ENCODE assay signal across 20 mouse cellular contexts in the genomic region with DNA sequence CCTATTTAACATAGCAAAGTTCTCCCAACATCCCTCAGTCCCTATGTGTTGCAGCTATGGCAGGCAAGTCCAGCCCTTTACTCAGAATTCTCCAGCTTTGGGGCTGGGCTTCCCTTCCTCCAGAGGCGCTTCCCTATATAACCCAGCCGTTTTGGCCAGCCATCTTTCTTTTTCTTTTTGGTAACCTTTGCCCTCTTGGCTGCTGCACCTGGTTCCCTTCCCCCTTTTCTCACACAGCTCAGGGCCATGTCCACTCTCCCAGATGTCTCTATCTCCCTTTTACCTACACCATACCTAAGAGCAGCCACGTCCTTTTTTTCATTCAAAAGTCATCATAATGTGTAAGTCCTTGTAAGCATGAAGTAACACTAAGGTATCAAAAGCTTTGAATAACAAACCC. TPM values are rescaled to one million over a fixed set of nuclear protein-coding genes. Genes with fewer than 3 reads are reported as not detected.
A peak's percentile ranks its signal among the peaks of the same experiment; 100 is the strongest.
DNase-seq lines count a peak whose midpoint lies in the region; ATAC-seq and TF ChIP-seq lines count a peak whose summit lies in the region.
"Had no signal": no experiment of that assay in that cellular context is flagged by ENCODE, and none has a peak within 500 bp of the region (broad histone marks: within the 10 kb centered on the region; RNA-seq: fewer than 3 reads in every experiment).

No protein-coding gene starts in this region.

- H3K4me1 ChIP-seq in heart, embryonic 10.5 days = peaks cover 22% of the 10 kb centered on the region; the same call in 1 of the 2 replicates
- peaks cover 5% of the 10 kb centered on the region for H3K4me1 ChIP-seq in heart, adult 2 months (ENCODE audit: control insufficient read depth, insufficient read depth, low read length)
- peaks cover 11% of the 10 kb centered on the region for H3K4me1 ChIP-seq in stomach, embryonic 15.5 days
- H3K4me1 ChIP-seq in stomach, postnatal 0 days (replicated peaks; ENCODE audit: control insufficient read depth, insufficient read depth) = peaks cover 3% of the 10 kb centered on the region; the same call in 1 of the 2 replicates
- H3K4me1 ChIP-seq in liver, embryonic 13.5 days (replicated peaks) = peaks cover 52% of the 10 kb centered on the region

- WGBS in heart, embryonic 10.5 days = 73% methylated on average over 3 of the region's 3 CpGs
- WGBS in heart, adult 2 months = 82% methylated on average over 3 of the region's 3 CpGs
- 60% methylated on average over 3 of the region's 3 CpGs for WGBS in stomach, embryonic 15.5 days
- WGBS in stomach, postnatal 0 days = 60% methylated on average over 3 of the region's 3 CpGs
- WGBS in liver, embryonic 13.5 days (ENCODE audit: insufficient replicate concordance) = 53% methylated on average over 3 of the region's 3 CpGs

- TF ChIP-seq EP300 in heart, adult 2 months (IDR thresholded peaks at IDR 0.05; ENCODE audit: insufficient read depth, low read depth, low read length) = no peak
- no peak for TF ChIP-seq EP300 in stomach, postnatal 0 days (optimal IDR thresholded peaks at IDR 0.05)

- H3K9ac ChIP-seq in heart, adult 2 months (ENCODE audit: low read depth, low read length) = no peak overlapping the region
- H3K9ac ChIP-seq in stomach, embryonic 15.5 days = no peak overlapping the region
- H3K9ac ChIP-seq in stomach, postnatal 0 days (ENCODE audit: low read length) = no peak overlapping the region
- H3K9ac ChIP-seq in liver, embryonic 13.5 days = no peak overlapping the region

- DNase-seq in heart, embryonic 10.5 days (ENCODE audit: low spot score) = peak; percentile 58
- no peak for DNase-seq in heart, adult 2 months
- DNase-seq in stomach, postnatal 0 days (ENCODE audit: low spot score) = no peak
- no peak for DNase-seq in liver, embryonic 13.5 days
- DNase-seq in yolk sac, embryonic 10.5 days (ENCODE audit: low spot score) = peak; percentile 58
- no peak for DNase-seq in adrenal gland, postnatal 10 days
- DNase-seq: adrenal gland, adult 2 months; adrenal gland, postnatal 36 days; cerebellum, adult 8-10 months; cerebellum, postnatal 36 days; gastrocnemius, postnatal 10 days; heart, postnatal 4 days had no signal

- peaks cover 2% of the 10 kb centered on the region for H3K79me2 ChIP-seq in heart, adult 2 months (replicated peaks; ENCODE audit: control insufficient read depth, insufficient read depth, low read length)

- no peak for TF ChIP-seq POLR2A in heart, adult 2 months (IDR thresholded peaks at IDR 0.05; ENCODE audit: insufficient read depth, low read depth, low read length)

- H3K4me2 ChIP-seq in stomach, embryonic 15.5 days = no peak overlapping the region
- no peak overlapping the region for H3K4me2 ChIP-seq in stomach, postnatal 0 days (replicated peaks; ENCODE audit: low read depth)
- peak overlapping the region; percentile 94 for H3K4me2 ChIP-seq in liver, embryonic 13.5 days

- TF ChIP-seq CTCF in heart, adult 2 months (IDR thresholded peaks at IDR 0.05) = no peak
- no peak for TF ChIP-seq CTCF in stomach, postnatal 0 days (IDR thresholded peaks at IDR 0.05; ENCODE audit: low read depth)

- no peak overlapping the region for H3K27ac ChIP-seq in heart, embryonic 10.5 days
- no peak overlapping the region for H3K27ac ChIP-seq in heart, adult 2 months
- H3K27ac ChIP-seq in stomach, embryonic 15.5 days = peak overlapping the region; percentile 91; the same call in 1 of the 2 replicates
- no peak overlapping the region for H3K27ac ChIP-seq in stomach, postnatal 0 days (replicated peaks)
- no peak overlapping the region for H3K27ac ChIP-seq in liver, embryonic 13.5 days
- H3K27ac ChIP-seq: embryonic facial prominence, embryonic 13.5 days; forebrain, embryonic 12.5 days; heart, embryonic 13.5 days; hindbrain, embryonic 12.5 days had no signal

- H3K4me3 ChIP-seq in heart, embryonic 10.5 days = no peak overlapping the region
- H3K4me3 ChIP-seq in heart, adult 2 months = no peak overlapping the region
- H3K4me3 ChIP-seq in stomach, embryonic 15.5 days (replicated peaks) = no peak overlapping the region
- H3K4me3 ChIP-seq in stomach, postnatal 0 days (ENCODE audit: low read depth, low read length) = no peak overlapping the region
- H3K4me3 ChIP-seq in liver, embryonic 13.5 days (replicated peaks) = no peak overlapping the region

- H3K36me3 ChIP-seq in heart, embryonic 10.5 days = no peaks in the 10 kb centered on the region
- peaks cover 10% of the 10 kb centered on the region for H3K36me3 ChIP-seq in heart, adult 2 months (ENCODE audit: control insufficient read depth, insufficient read depth, low read length)
- H3K36me3 ChIP-seq in stomach, embryonic 15.5 days = no peaks in the 10 kb centered on the region
- H3K36me3 ChIP-seq in stomach, postnatal 0 days (ENCODE audit: control insufficient read depth, insufficient read depth, low read length) = no peaks in the 10 kb centered on the region
- H3K36me3 ChIP-seq in liver, embryonic 13.5 days = no peaks in the 10 kb centered on the region
- H3K36me3 ChIP-seq: embryonic facial prominence, embryonic 13.5 days; forebrain, embryonic 12.5 days; heart, embryonic 13.5 days; hindbrain, embryonic 12.5 days had no signal

- no peak for ATAC-seq in stomach, embryonic 15.5 days (ENCODE audit: insufficient read depth, low FRiP score, low read depth)
- no peak for ATAC-seq in stomach, postnatal 0 days (ENCODE audit: low FRiP score, low TSS enrichment)
- ATAC-seq in liver, embryonic 13.5 days (ENCODE audit: low read depth) = no peak
- ATAC-seq: forebrain, embryonic 16.5 days; hindbrain, embryonic 16.5 days had no signal

- no peaks in the 10 kb centered on the region for H3K9me3 ChIP-seq in heart, embryonic 10.5 days
- no peaks in the 10 kb centered on the region for H3K9me3 ChIP-seq in stomach, embryonic 15.5 days
- H3K9me3 ChIP-seq in stomach, postnatal 0 days (ENCODE audit: control insufficient read depth, low read length) = no peaks in the 10 kb centered on the region
- H3K9me3 ChIP-seq in liver, embryonic 13.5 days (replicated peaks) = no peaks in the 10 kb centered on the region
- H3K9me3 ChIP-seq: embryonic facial prominence, embryonic 13.5 days; forebrain, embryonic 12.5 days; heart, embryonic 13.5 days; hindbrain, embryonic 12.5 days had no signal

- H3K27me3 ChIP-seq in heart, embryonic 10.5 days (ENCODE audit: insufficient read depth, poor library complexity, severe bottlenecking) = no peaks in the 10 kb centered on the region
- no peaks in the 10 kb centered on the region for H3K27me3 ChIP-seq in heart, adult 2 months (ENCODE audit: control insufficient read depth, insufficient read depth, low read length)
- H3K27me3 ChIP-seq in stomach, embryonic 15.5 days (replicated peaks) = no peaks in the 10 kb centered on the region
- H3K27me3 ChIP-seq in stomach, postnatal 0 days (ENCODE audit: control insufficient read depth, insufficient read depth, low read length) = no peaks in the 10 kb centered on the region
- H3K27me3 ChIP-seq in liver, embryonic 13.5 days = 0 out of 2 replicates have a peak, but pooled peaks cover 5% of the 10 kb centered on the region
- H3K27me3 ChIP-seq: CH12.LX; embryonic facial prominence, embryonic 13.5 days; heart, embryonic 13.5 days had no signal

- intact Hi-C loops in heart, adult 2 months (cut with DNase I) = loop anchor here (10.0 kb wide), 1 partner anchor 431 kb away; no protein-coding TSS in a partner anchor

RNA-seq across cellular contexts. Expression of gene Dnajc3, which starts 1.5 kb away (rescaled TPM):
- 38.0 and 44.3 TPM in 2 replicates for polyA plus RNA-seq in heart, embryonic 10.5 days (2016; fragmentation: Nextera tagmentation; extraction: Ambion mirVana)
- total RNA-seq in heart, adult 2 months (2021) = 10 to 100 TPM; 32.5 to 33.4 TPM
- 8.5 and 20.2 TPM in 2 replicates for polyA plus RNA-seq in heart, adult 2 months (2012; rRNA removed)
- 64.4 and 68.3 TPM in 2 replicates for polyA plus RNA-seq in stomach, embryonic 15.5 days (2015; fragmentation: Nextera tagmentation; extraction: Ambion mirVana)
- 44.9 and 49.5 TPM in 2 replicates for polyA plus RNA-seq in stomach, postnatal 0 days (2015; fragmentation: Nextera tagmentation; extraction: Ambion mirVana)
- polyA plus RNA-seq in liver, embryonic 13.5 days (2015; fragmentation: Nextera tagmentation; extraction: Ambion mirVana) = 29.3 and 36.6 TPM in 2 replicates
- total RNA-seq in adrenal gland, postnatal 10 days (2021) = 10 to 100 TPM; 42.4 to 50.9 TPM

RNA-seq across cellular contexts. Expression of gene Dzip1, which starts 11.0 kb away (rescaled TPM):
- 8.8 and 15.3 TPM in 2 replicates for polyA plus RNA-seq in heart, embryonic 10.5 days (2016; fragmentation: Nextera tagmentation; extraction: Ambion mirVana)
- total RNA-seq in heart, adult 2 months (2021) = 1 to 10 TPM; 1.9 to 2.8 TPM
- polyA plus RNA-seq in heart, adult 2 months (2012; rRNA removed) = 2.2 and 2.8 TPM in 2 replicates
- 13.3 and 13.5 TPM in 2 replicates for polyA plus RNA-seq in stomach, embryonic 15.5 days (2015; fragmentation: Nextera tagmentation; extraction: Ambion mirVana)
- polyA plus RNA-seq in stomach, postnatal 0 days (2015; fragmentation: Nextera tagmentation; extraction: Ambion mirVana) = 2.8 and 4.0 TPM in 2 replicates
- polyA plus RNA-seq in liver, embryonic 13.5 days (2015; fragmentation: Nextera tagmentation; extraction: Ambion mirVana) = 2.1 and 2.6 TPM in 2 replicates
- total RNA-seq in adrenal gland, postnatal 10 days (2021) = 10 to 100 TPM; 12.3 to 15.7 TPM

Comparison
In these comparisons a context has a peak if more than half of its experiments do, and no peak if none do; other contexts are left out.
1. DNase-seq: peak in heart, embryonic 10.5 days (single experiment) and yolk sac, embryonic 10.5 days (single experiment); none in heart, adult 2 months (0 of 2), stomach, postnatal 0 days (single experiment), liver, embryonic 13.5 days (single experiment) and adrenal gland, postnatal 10 days (single experiment).